Mouse (Mus musculus) A20 (cell line): ENCODE measurements around the gene Prrt3.

ENCODE experiments used
- DNase-seq: peaks from one replicate; pipeline ENCODE4 v3.0.0-alpha.2; 2011; ENCODE audit warnings: low read depth, low spot score

Gene Prrt3

DNA sequence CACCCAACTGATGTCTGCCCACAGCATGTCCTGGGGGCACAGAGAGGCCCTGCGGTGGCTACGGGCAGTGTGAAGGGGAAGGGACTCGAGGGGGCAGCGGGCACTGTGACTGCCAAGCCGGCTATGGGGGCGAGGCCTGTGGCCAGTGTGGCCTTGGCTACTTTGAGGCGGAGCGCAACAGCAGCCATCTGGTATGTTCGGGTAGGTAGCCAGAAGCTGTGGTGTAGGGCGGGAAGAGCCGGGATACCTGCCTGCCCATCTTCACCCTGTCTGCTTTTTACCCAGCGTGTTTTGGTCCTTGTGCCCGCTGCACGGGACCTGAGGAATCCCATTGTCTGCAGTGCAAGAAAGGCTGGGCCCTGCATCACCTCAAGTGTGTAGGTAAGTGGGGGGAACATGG is 12.3 kb downstream of the Prrt3 start:
- no peak for DNase-seq

DNA sequence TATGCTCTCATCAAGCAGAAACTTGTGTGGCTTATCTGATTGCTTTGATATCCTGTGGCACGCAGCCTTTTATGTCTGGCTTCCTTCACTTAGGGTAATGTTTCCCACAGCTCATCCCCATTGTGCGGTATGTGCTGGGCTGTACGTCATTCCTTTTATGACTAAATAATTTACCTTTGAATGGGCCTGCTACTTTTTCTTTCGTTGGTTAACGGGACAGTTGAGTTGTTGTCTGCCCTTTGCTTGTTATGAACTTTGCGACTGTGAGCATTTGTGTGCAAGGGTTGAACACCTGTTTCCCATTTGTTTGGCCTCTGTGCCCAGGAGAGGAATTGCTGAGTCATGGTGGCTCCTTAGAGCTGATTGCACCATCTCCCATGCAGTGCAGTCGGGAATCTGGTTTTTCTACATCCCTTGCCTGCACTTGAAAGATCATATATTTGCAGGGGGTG is 14.6 kb downstream of the Prrt3 start:
- DNase-seq, result peak; percentile 35

DNA sequence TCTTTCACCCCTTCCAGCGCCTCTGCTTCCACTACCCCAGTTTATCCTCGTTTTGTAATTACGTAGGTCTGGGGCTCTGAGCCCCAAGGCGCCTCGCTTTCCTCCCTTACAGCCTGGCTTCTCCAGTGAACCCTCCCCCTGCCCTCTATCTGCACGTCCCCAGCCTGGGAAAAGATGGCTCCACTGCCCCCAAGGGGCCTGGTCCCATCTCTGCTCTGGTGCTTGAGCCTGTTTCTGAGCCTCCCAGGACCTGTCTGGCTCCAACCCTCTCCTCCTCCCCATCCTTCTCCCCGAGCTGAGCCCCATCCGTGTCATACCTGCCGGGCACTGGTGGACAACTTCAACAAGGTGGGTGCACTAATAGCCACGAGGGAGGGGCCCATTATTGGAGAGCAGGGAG is 18.0 kb downstream of the Prrt3 start:
- peak; percentile 54 for DNase-seq

DNA sequence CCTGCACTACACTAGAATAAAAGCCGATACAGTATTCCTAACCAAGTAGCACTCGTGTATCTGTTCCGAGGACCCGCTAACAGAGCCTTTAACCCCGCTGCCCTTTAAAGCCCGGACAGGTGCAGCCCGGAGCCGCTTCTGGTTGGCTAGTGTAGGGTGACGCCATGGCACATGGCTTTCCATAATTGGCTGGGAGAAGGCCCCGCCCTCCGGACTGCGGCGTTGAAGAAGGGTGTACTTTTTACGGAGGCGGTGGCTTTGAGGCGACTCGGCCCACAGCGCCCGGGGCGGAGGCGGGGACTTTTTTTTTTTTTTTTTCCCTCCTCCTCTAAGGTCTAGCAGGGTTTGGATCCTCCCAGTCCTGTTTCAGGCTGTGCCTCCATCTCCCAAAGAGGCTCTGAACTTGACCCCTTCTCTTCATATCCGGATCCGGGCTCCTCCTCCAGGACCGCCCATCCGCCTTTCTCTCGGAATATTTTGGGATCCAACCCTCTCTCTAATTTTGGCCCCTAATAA is 18.6 kb downstream of the Prrt3 start, which contains the start of gene Creld1:
TSS of gene Creld1 (plus strand) at position 198 of the 516 bp plus-strand sequence.
- DNase-seq, result peak; percentile 97

DNA sequence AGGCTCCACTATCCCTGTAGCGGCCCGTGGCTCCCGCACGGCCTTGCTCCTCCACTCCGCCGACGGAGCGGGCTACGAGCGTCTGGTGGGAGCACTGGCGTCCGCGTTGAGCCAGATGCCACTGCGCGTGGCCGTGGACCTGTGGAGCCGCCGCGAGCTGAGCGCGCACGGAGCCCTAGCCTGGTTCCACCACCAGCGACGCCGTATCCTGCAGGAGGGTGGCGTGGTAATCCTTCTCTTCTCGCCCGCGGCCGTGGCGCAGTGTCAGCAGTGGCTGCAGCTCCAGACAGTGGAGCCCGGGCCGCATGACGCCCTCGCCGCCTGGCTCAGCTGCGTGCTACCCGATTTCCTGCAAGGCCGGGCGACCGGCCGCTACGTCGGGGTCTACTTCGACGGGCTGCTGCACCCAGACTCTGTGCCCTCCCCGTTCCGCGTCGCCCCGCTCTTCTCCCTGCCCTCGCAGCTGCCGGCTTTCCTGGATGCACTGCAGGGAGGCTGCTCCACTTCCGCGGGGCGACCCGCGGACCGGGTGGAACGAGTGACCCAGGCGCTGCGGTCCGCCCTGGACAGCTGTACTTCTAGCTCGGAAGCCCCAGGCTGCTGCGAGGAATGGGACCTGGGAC is 19.1 kb downstream of the Prrt3 start:
- no peak for DNase-seq

DNA sequence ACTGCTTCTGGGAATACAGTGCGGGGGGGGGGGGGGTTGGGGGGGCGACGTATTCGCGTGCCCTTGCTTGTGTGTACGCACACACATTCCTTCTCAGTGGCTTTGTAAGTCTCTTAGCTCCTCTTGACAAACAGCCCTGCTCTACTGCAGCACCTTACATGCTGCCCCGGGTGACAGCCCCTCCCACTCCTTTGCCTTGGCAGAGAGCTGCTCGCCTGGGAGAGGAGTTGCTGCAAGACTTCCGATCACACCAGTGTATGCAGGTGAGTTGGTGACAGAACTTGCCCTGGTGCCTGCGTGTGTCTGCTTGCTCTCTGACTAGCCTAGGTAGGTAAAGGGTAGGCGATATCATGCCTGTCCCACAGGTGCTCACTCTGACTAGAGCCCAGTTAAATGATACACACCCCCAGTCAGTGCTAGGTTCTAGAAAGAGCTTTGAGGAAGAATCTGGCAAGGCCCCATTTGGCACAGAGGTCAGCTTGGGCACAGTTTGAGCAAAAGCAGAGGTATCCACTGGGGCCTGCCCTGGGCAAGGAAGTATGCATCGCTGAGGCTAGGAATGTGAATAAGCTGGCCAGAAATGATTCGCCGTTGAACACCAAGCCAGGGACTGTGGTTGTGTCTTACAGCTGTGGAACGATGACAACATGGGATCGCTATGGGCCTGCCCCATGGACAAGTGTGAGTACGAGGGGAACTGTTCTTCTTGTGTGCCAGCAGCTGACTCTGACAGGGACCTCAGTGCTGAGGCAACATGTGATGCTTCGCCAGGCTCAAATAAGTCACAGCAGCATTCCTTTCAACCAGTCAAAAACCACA is 21.0 kb downstream of the Prrt3 start:
- no peak for DNase-seq

DNA sequence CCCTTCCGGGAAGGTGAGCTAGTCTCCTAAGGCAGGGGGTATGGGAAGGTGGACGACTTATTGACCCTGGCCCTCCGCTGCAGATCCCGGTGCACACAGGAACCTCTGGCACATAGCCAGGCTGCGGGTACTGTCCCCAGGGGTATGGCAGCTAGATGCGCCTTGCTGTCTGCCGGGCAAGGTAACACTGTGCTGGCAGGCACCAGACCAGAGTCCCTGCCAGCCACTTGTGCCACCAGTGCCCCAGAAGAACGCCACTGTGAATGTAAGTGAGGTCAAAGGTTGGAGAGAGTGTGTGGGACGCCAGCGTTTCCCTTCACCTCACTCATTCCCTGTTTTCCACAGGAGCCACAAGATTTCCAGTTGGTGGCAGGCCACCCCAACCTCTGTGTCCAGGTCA is 22.8 kb downstream of the Prrt3 start:
- DNase-seq, result no peak

DNA sequence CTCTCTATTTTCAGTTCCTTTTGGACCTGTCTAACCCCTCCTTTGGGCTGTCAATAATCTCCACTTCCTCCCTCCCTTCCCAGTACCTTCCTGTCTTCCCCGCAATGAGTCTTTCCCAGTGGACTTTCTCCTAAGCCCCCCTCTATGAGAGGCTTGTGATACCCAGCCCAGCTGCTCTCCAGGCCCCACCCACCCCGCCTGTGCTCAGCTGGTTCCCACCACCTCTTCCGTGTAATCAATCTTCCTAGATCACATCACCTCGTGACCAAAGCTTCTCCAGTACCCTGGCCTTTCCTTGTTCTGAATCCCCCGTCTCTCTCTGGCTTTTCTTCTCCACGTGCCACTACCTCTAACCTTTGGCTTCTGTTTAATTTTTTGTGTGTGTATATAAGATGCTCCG is 24.4 kb downstream of the Prrt3 start:
- no peak for DNase-seq

DNA sequence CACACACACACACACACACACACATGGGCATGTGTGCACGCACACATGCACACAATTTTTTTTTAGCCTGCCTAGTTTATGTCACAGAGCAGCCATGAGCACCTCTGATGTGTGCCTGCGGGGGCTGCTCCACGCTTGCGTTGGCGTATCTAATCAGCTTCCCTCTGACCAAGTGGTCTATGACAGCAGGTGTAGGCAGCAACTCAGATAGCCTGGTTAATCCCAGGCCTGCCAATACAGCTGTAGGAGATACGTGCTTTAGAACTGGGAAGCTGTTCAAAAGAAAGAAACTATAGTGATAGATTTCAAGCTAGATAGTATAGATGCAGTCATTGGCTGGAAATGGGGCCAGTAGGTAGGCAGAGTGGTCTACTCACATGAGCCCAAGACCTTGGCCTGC is 28.0 kb downstream of the Prrt3 start:
- DNase-seq, result no peak

DNA sequence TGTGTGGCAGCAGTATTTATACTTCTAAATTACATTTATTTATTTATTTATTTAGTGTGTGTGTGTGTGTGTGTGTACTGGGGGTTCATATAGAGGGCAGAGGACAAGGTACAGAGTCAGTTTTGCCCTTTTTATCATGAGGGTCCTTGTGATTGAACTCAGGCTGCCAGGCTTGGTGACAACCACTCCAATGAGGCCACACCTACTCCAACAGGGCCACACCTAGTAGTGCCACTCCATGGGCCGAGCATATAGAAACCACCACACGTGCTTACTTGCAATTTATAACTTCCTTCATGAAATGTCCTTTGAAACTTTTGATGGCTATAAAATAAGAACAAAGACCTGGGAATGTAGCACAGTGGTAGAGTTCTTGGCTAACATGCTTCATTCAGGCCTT is 28.5 kb downstream of the Prrt3 start:
- DNase-seq, result no peak

DNA sequence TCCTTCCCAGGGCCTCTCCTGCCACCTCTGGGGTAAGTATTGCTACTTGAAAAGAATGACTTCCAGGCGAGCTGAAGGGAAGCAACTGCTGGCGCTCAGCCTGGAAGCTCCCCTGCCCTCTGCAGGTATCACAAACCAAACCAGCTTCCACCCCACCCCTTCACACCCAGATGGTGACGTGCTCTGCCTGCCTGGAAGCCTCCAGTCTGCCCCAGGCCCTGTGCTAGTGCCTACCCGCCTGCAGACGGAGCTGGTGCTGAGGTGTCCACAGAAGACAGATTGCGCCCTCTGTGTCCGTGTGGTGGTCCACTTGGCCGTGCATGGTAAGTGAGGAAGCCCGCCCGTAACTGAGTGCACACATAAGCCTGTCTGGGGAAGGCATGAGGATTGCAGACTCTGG is 29.7 kb downstream of the Prrt3 start:
- DNase-seq, result no peak

DNA sequence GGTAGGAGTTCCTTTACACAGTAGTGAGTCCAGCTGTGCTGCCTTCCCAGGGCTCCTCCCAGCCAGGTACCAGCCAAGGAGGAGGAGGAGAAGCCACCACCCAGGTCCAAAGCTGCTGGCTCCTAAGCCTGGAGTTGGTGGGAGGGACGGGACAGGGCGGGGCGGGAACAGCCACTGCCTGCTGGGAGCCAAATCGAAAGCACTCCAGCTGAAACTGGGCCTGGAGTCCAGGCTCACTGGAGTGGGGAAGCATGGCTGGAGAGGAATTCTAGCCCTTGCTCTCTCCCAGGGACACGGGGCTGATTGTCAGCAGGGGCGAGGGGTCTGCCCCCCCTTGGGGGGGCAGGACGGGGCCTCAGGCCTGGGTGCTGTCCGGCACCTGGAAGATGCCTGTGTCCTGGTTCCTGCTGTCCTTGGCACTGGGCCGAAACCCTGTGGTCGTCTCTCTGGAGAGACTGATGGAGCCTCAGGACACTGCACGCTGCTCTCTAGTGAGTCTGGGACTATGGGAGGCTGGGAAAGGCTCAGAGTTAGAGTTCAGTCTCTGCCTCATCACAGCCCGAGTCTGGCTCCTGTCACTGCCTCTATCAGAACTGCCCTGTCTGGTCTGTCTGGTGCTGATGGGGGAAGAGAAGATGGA is 30.3 kb downstream of the Prrt3 start, which contains the start of gene Il17rc:
TSS of gene Il17rc (plus strand) at position 131 of the 640 bp plus-strand sequence.
- DNase-seq, result no peak

DNA sequence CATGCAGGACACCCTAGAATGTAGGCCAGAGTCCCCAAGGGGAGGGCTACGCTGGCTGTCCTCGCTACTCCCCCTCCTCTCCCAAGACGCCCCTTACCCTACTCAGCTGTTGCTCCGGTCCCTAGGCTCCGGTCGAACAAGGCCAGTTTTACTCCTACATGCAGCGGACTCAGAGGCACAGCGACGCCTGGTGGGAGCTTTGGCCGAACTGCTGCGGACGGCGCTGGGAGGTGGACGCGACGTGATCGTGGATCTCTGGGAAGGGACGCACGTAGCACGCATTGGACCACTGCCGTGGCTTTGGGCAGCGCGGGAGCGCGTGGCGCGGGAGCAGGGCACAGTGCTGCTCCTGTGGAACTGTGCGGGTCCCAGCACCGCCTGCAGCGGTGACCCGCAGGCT is 32.3 kb downstream of the Prrt3 start:
- DNase-seq, result no peak

DNA sequence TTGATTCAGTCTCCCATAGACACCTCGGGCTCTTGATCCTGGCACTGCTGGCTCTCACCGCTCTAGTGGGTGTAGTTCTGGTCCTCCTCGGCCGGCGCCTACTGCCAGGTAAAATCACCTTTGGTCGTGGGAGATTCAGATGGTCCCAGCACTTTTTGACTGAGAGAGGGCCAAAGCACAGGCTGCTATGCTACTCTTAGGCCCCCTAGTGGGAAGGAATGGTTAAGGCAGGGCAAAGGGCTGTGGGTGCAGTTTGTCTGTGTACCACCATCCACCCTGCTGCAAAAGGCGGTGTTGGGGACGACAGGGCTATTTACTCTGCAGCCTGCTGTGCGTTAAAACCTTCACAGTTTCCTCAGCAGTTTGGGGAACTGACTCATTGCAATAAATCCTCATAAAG is 32.7 kb downstream of the Prrt3 start:
- DNase-seq, result peak; percentile 76

DNA sequence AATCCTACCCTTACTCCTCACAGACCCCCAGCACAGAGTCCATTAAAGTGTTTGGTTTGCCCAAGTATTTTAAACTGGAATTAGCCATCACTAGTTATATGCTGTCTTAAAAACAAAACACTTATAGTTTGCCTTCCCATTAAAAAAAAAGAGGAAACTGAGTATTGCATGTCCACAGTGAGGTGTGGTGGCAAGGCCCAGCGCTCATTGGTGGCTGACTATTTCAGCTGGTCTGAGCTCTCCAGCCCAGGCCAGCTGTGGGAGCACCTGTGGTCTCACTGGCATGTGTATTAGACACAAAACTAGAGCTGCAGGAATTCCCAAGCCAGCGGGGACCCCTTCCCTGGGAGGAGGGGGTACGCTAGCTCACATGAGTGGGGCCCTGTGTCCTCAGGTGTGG is 33.2 kb downstream of the Prrt3 start:
- DNase-seq, result peak; percentile 30

DNA sequence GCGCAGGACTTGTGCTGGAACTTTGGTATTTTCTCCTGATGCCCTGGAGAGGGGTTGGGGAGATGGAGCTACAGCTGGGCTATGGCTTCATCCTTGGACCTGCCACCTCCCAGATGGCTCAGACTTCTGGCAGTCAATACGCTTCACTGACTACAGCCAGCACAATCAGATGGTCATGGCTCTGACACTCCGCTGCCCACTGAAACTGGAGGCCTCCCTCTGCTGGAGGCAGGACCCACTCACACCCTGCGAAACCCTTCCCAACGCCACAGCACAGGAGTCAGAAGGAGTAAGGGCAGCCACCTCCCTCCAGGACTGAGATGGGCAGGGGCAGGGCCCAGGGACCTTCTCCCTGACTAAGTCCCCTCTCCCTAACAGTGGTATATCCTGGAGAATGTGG is 36.1 kb downstream of the Prrt3 start:
- no peak for DNase-seq

DNA sequence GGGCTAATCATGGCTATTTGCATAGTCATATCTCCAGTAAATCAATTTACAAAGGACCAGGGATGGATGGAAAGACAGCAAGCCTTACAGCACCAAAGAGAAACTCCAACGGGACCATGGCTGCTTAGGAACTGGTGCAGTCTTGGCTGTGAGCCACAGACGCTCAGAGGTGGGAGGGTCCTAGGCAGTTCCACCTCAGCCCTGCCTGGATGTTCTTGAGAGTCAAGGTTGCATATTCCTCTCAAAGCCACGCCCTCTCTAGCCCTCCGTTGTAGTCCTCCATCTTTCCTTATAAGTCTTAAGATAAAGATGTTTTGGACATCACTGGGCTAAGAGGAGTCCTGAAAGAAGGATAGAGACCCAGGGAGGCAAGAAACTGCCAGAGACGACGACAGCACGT is 37.7 kb downstream of the Prrt3 start:
- DNase-seq, result no peak

DNA sequence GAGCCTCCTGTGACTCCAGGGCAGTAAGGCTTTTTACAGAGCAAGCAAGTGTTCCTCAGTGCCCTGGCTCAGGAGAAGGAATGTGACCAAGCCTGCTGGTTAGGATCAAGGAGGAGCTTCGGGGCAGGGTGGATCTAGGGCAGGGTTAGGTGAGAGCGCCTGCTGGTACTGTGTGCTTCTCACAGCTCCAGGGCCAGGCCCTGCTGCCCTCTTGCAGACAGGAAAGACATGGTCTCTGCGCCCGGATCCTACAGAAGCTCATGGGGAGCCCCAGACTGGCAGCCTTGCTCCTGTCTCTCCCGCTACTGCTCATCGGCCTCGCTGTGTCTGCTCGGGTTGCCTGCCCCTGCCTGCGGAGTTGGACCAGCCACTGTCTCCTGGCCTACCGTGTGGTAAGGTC is 43.1 kb downstream of the Prrt3 start:
- DNase-seq, result no peak

DNA sequence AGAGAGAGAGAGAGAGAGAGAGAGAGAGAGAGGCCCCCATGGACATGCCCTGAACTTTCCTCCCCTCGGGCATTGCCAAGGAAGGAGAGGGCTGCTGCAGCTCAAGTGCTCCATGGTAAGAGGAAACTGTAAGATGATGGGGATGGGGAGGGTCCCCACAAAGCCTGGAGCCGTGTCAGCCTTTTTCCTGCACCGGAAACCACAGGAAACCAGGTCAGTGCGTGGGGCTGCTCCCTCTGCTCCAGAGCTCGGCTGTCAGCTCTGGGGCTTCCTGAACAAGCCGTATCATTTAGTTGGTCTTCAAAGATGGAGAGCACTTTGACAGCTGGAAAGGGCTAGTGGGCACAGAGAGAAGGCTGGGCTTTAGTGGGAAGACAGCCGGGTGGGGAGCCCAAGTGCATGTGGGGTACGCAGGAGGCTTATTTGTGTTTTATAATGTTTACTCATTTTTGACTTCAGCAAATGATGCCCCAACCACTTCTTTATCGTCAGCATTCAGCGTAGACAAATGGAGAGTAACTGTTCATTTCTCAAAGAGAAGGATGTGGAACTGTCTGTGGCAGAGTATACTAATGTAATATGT is 43.7 kb downstream of the Prrt3 start, which contains the start of gene Il17re:
TSS of gene Il17re (plus strand) at position 533 of the 583 bp plus-strand sequence.
- DNase-seq, result no peak

DNA sequence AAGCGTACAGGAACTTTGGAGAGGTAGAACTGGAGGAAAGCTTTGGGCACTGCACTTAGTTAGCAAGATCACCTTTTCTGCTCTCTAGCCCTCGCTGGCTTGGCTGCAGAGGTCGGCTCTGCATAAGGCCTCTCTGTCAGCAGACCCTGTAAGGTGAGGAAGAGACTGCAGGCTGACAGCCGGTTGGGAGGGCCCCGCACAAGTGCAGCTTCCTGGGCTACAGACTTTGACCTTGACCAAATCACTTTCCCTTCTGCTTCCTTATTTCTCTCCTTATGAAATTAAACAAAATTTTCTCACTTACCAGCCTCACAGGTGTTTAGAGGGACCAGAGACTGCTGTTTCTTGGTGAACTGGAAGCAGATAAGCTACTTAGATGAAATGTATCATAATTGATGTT is 46.7 kb downstream of the Prrt3 start:
- peak; percentile 80 for DNase-seq

DNA sequence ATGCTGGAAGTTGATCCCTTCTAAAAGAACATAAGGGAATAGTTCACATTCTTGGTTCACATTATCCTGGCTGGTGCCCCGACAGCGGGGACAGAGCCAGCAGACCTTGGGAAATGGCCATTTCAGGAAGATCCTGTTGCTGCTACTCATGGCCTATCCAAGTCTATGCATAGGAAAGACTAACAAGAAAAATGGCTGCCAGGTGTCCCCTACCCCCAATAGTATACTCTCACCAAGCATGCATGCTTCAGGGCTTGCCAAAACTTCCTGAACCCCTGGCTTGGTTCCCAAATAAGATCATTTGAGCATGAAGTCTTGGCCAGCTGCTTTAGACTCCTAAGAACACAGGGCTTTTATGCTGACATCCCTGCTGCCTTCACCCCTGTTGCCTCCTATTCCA is 49.9 kb downstream of the Prrt3 start:
- no peak for DNase-seq

DNA sequence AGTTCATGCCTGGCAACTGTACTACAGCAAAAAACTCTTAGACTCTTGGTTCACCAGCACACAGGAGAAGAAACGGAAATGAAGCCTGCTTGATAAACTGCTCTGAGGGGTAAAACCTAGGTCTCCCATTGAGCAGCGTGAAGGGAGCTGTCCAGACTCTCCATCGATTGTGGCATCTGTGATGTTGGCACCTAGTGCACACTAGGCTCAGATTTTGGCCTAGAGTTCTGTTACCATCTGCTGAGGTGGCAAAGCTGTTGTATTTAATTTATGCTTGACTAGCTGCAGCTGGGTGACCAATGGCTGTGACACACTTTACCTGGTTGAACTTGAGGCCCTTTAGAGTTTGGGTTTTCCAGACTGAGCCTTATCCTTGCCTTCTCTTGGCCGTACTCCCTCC is 54.1 kb downstream of the Prrt3 start:
- no peak for DNase-seq
